Mouse (Mus musculus) MEL (cell line): ENCODE results near the gene Cct8l1. TPM values are rescaled to one million over a fixed set of nuclear protein-coding genes. Genes with fewer than 3 reads are reported as not detected.

ENCODE experiments used
- DNase-seq: peaks from one replicate; pipeline ENCODE4 v3.0.0; 2011; ENCODE audit warnings: low read depth, low spot score
- H3K27ac ChIP-seq: 2 replicates; pipeline ENCODE4 v1.5.1; 2012; ENCODE audit warnings: low read depth, mild to moderate bottlenecking, control low read depth, low read length, moderate library complexity; ENCODE audit not compliant: control insufficient read depth
- H3K27me3 ChIP-seq, 2 experiments: fragments of 150-350 bp in 1 of 2; sonication (generic) in 1 of 2; 2 replicates each; pipeline ENCODE4 v1.6.1; 2012; ENCODE audit warnings: low read length in 2 of 2, mild to moderate bottlenecking in 2 of 2, improper control_type of control experiment in 1 of 2, moderate library complexity in 1 of 2; ENCODE audit not compliant: insufficient read depth in 2 of 2, control insufficient read depth in 1 of 2
- H3K36me3 ChIP-seq, 2 experiments: 2 replicates each; pipeline ENCODE4 v1.6.1; 2012 to 2014; ENCODE audit warnings: low read length in 2 of 2, improper control_type of control experiment in 1 of 2, inconsistent platforms in 1 of 2, mild to moderate bottlenecking in 1 of 2; ENCODE audit not compliant: insufficient read depth in 2 of 2, control insufficient read depth in 1 of 2
- H3K4me1 ChIP-seq, 2 experiments: fragments of 150-350 bp in 1 of 2; sonication (generic) in 1 of 2; 2 replicates each; pipeline ENCODE4 v1.6.1; 2012; ENCODE audit warnings: low read length in 2 of 2, improper control_type of control experiment in 1 of 2, mild to moderate bottlenecking in 1 of 2; ENCODE audit not compliant: insufficient read depth in 2 of 2, control insufficient read depth in 1 of 2
- H3K4me3 ChIP-seq, 2 experiments: fragments of 150-350 bp in 1 of 2; sonication (generic) in 1 of 2; 2 replicates each; pipeline ENCODE4 v1.5.1; 2012; ENCODE audit warnings: low read depth in 2 of 2, low read length in 2 of 2, mild to moderate bottlenecking in 2 of 2, moderate library complexity in 2 of 2, control low read depth in 1 of 2, improper control_type of control experiment in 1 of 2; ENCODE audit not compliant: control insufficient read depth in 1 of 2, insufficient read depth in 1 of 2
- H3K79me2 ChIP-seq: 2 replicates; pipeline ENCODE4 v1.6.1; 2012; ENCODE audit warnings: mild to moderate bottlenecking, low read length, moderate library complexity; ENCODE audit not compliant: control insufficient read depth, poor library complexity, insufficient read depth
- H3K9ac ChIP-seq: 2 replicates; pipeline ENCODE4 v1.6.1; 2012; ENCODE audit warnings: low read depth, mild to moderate bottlenecking, control low read depth, low read length, moderate library complexity; ENCODE audit not compliant: control insufficient read depth, poor library complexity, severe bottlenecking
- H3K9me3 ChIP-seq: fragments of 150-350 bp; sonication (generic); replicated peaks from 2 replicates; pipeline ENCODE4 v1.6.1; 2012; ENCODE audit warnings: mild to moderate bottlenecking, low read length, improper control_type of control experiment, moderate library complexity; ENCODE audit not compliant: insufficient read depth
- CHD1 ChIP-seq: IDR thresholded peaks from 2 replicates; pipeline ENCODE4 v1.6.1; 2012; ENCODE audit warnings: low read depth, mild to moderate bottlenecking, inconsistent platforms, low read length, improper control_type of control experiment
- E2F4 ChIP-seq: IDR thresholded peaks from 2 replicates; pipeline ENCODE4 v1.6.1; 2011; ENCODE audit warnings: low read depth, low read length, improper control_type of control experiment, borderline replicate concordance
- EP300 ChIP-seq, 2 experiments: IDR thresholded peaks; 2 replicates each; pipeline ENCODE4 v1.6.1; 2011; ENCODE audit warnings: improper control_type of control experiment in 2 of 2, low read length in 2 of 2, low read depth in 1 of 2, mild to moderate bottlenecking in 1 of 2
- GABPA ChIP-seq: IDR thresholded peaks from 2 replicates; pipeline ENCODE4 v1.6.1; 2012; ENCODE audit warnings: low read depth, mild to moderate bottlenecking, inconsistent platforms, low read length, improper control_type of control experiment, moderate library complexity
- GATA1 ChIP-seq: IDR thresholded peaks from 2 replicates; pipeline ENCODE4 v1.6.1; 2011; ENCODE audit warnings: low read depth, low read length, improper control_type of control experiment
- KAT2A ChIP-seq: conservative IDR thresholded peaks from 2 replicates; pipeline ENCODE4 v1.6.1; 2012; ENCODE audit warnings: low read depth, low read length, improper control_type of control experiment, inconsistent platforms
- MAX ChIP-seq: IDR thresholded peaks from 2 replicates; pipeline ENCODE4 v1.6.1; 2011; ENCODE audit warnings: low read length, improper control_type of control experiment
- MAZ ChIP-seq: IDR thresholded peaks from 2 replicates; pipeline ENCODE4 v1.6.1; 2012; ENCODE audit warnings: low read depth, mild to moderate bottlenecking, inconsistent platforms, low read length, improper control_type of control experiment
- MEF2A ChIP-seq: IDR thresholded peaks from 2 replicates; pipeline ENCODE4 v1.6.1; 2014; ENCODE audit warnings: low read depth, mild to moderate bottlenecking, inconsistent platforms, low read length, improper control_type of control experiment; ENCODE audit not compliant: poor library complexity, insufficient replicate concordance, severe bottlenecking; ENCODE audit errors: extremely low read depth
- MXI1 ChIP-seq: IDR thresholded peaks from 2 replicates; pipeline ENCODE4 v1.6.1; 2011; ENCODE audit warnings: mild to moderate bottlenecking, low read depth, low read length, improper control_type of control experiment
- MYB ChIP-seq: IDR thresholded peaks from 2 replicates; pipeline ENCODE4 v1.6.1; 2011; ENCODE audit warnings: mild to moderate bottlenecking, low read depth, low read length, improper control_type of control experiment
- NRF1 ChIP-seq: IDR thresholded peaks from 2 replicates; pipeline ENCODE4 v1.6.1; 2014; ENCODE audit warnings: low read depth, mild to moderate bottlenecking, inconsistent platforms, low read length, improper control_type of control experiment, moderate library complexity; ENCODE audit not compliant: poor library complexity, insufficient read depth, severe bottlenecking
- POLR2A ChIP-seq, 2 experiments: IDR thresholded peaks; 2 replicates each; pipeline ENCODE4 v1.6.1; 2011 to 2012; ENCODE audit warnings: low read length in 2 of 2, mild to moderate bottlenecking in 2 of 2, control low read depth in 1 of 2, improper control_type of control experiment in 1 of 2, low read depth in 1 of 2, moderate library complexity in 1 of 2; ENCODE audit not compliant: control insufficient read depth in 1 of 2, insufficient read depth in 1 of 2, poor library complexity in 1 of 2
- POLR2AphosphoS2 ChIP-seq: IDR thresholded peaks from 2 replicates; pipeline ENCODE4 v1.6.1; 2011; ENCODE audit warnings: low read length, improper control_type of control experiment
- POLR2AphosphoS5 ChIP-seq: IDR thresholded peaks from 2 replicates; pipeline ENCODE4 v1.6.1; 2012; ENCODE audit warnings: low read depth, borderline replicate concordance, mild to moderate bottlenecking, inconsistent platforms, low read length, moderate library complexity, mixed read lengths
- RAD21 ChIP-seq: IDR thresholded peaks from 2 replicates; pipeline ENCODE4 v1.6.1; 2011; ENCODE audit warnings: mild to moderate bottlenecking, low read depth, low read length, improper control_type of control experiment
- SIN3A ChIP-seq: IDR thresholded peaks from 2 replicates; pipeline ENCODE4 v1.6.1; 2012; ENCODE audit warnings: low read length, improper control_type of control experiment, inconsistent platforms
- UBTF ChIP-seq: IDR thresholded peaks from 2 replicates; pipeline ENCODE4 v1.6.1; 2012; ENCODE audit warnings: low read depth, mild to moderate bottlenecking, inconsistent platforms, low read length, improper control_type of control experiment, moderate library complexity, borderline replicate concordance; ENCODE audit not compliant: insufficient read depth
- USF1 ChIP-seq: IDR thresholded peaks from 2 replicates; pipeline ENCODE4 v1.6.1; 2014; ENCODE audit warnings: low read depth, mild to moderate bottlenecking, inconsistent platforms, low read length, improper control_type of control experiment, moderate library complexity
- USF2 ChIP-seq, 2 experiments: IDR thresholded peaks; 2 replicates each; pipeline ENCODE4 v1.6.1; 2011 to 2012; ENCODE audit warnings: improper control_type of control experiment in 2 of 2, low read length in 2 of 2, borderline replicate concordance in 1 of 2, inconsistent platforms in 1 of 2, low read depth in 1 of 2, mild to moderate bottlenecking in 1 of 2; ENCODE audit not compliant: insufficient read depth in 1 of 2
- ZC3H11A ChIP-seq: IDR thresholded peaks from 2 replicates; pipeline ENCODE4 v1.6.1; 2012; ENCODE audit warnings: low read depth, mild to moderate bottlenecking, inconsistent platforms, low read length, improper control_type of control experiment
- ZMIZ1 ChIP-seq: IDR thresholded peaks from 2 replicates; pipeline ENCODE4 v1.6.1; 2012; ENCODE audit warnings: low read depth, mild to moderate bottlenecking, inconsistent platforms, low read length, improper control_type of control experiment, moderate library complexity
- ZNF384 ChIP-seq: IDR thresholded peaks from 2 replicates; pipeline ENCODE4 v1.6.1; 2012; ENCODE audit warnings: low read depth, mild to moderate bottlenecking, inconsistent platforms, low read length, improper control_type of control experiment
- polyA plus RNA-seq, 2 experiments: library from polyadenylated mRNA; stranded (reverse) in 1 of 2; unstranded in 1 of 2; fragments of >175 nt in 1 of 2; fragments of >200 nt in 1 of 2; gene quantifications; 2 replicates each; pipeline versions ENCODE4 v1.2.1 to v1.2.4; 2012; ENCODE audit warnings: low replicate concordance in 2 of 2, low read depth in 1 of 2; ENCODE audit not compliant: insufficient read length in 2 of 2, insufficient read depth in 1 of 2, missing spikeins in 1 of 2
- total RNA-seq: library from RNA; depleted of rRNA; stranded (reverse); fragments of 300-350 nt; gene quantifications from 2 replicates; pipeline ENCODE4 v1.2.3, GENCODE M21; 2012

The Cct8l1 gene
- total and polyA plus RNA-seq, 3 experiments, result not detected

- Histone ChIP-seq H3K36me3 (peaks cover 0 to 11% of the 10 kb centered on the region in 2 experiments; a peak in 2 of 4 replicates), H3K27ac (no peak overlapping the region)
- DNase-seq, result no peak
- TF ChIP-seq USF2 (IDR thresholded peaks at IDR 0.05; ENCODE audit: borderline replicate concordance in 1 of 2, insufficient read depth in 1 of 2, low read depth in 1 of 2, low read length in 2 of 2), result no peak
- TF ChIP-seq ZMIZ1, result no peak
- TF ChIP-seq GATA1, result no peak
- TF ChIP-seq MYB, result no peak
- no peak for TF ChIP-seq USF1
- no peak for TF ChIP-seq CHD1
- TF ChIP-seq MAX, result no peak
- TF ChIP-seq RAD21, result no peak
- no peak for TF ChIP-seq MAZ
- no peak for TF ChIP-seq KAT2A
- TF ChIP-seq, all 39 proteins: peak for 0
- Histone ChIP-seq H3K4me1 (peaks cover 5 to 14% of the 10 kb centered on the region in 2 experiments), H3K9me3 (no peaks in the 10 kb centered on the region), H3K9ac (no peak overlapping the region), H3K4me3 (no peak overlapping the region), H3K27me3 (no peaks in the 10 kb centered on the region), H3K79me2 (no peaks in the 10 kb centered on the region; the same call in 1 of the 2 replicates)
Observed at GRCm38 (mm10) chr5:25536921-25537409, 21.1 kb downstream of the Cct8l1 start.

- Histone ChIP-seq H3K4me1 (peaks cover 0 to 5% of the 10 kb centered on the region in 2 experiments; a peak in 1 of 4 replicates), H3K79me2 (no peaks in the 10 kb centered on the region), H3K27me3 (no peaks in the 10 kb centered on the region), H3K27ac (no peak overlapping the region), H3K36me3 (no peaks in the 10 kb centered on the region; a peak in 1 of 4 replicates), H3K9me3 (no peaks in the 10 kb centered on the region), H3K9ac (no peak overlapping the region), H3K4me3 (no peak overlapping the region)
- TF ChIP-seq MYB (no peak), NRF1 (no peak), EP300 (IDR thresholded peaks at IDR 0.05; ENCODE audit: low read depth in 1 of 2, low read length in 2 of 2) (no peak), SIN3A (no peak), GABPA (no peak), GATA1 (no peak), E2F4 (no peak), POLR2AphosphoS2 (no peak), KAT2A (no peak), MEF2A (no peak), ZNF384 (no peak), MXI1 (no peak), POLR2AphosphoS5 (no peak), POLR2A (IDR thresholded peaks at IDR 0.05; ENCODE audit: control insufficient read depth in 1 of 2, insufficient read depth in 1 of 2, low read depth in 1 of 2, low read length in 2 of 2, poor library complexity in 1 of 2) (no peak), ZC3H11A (no peak), USF2 (IDR thresholded peaks at IDR 0.05; ENCODE audit: borderline replicate concordance in 1 of 2, insufficient read depth in 1 of 2, low read depth in 1 of 2, low read length in 2 of 2) (no peak), UBTF (no peak)
- no peak for DNase-seq
Observed at GRCm38 (mm10) chr5:25540412-25540811, 24.5 kb downstream of the Cct8l1 start.
